Mouse (Mus musculus) megakaryocyte, embryonic 14.5 days (primary cell): ENCODE measurements around the gene Sh3pxd2a. TPM values are rescaled to one million over a fixed set of nuclear protein-coding genes. Genes with fewer than 3 reads are reported as not detected.

ENCODE experiments used
- H3K27me3 ChIP-seq: replicated peaks from 2 replicates; pipeline ENCODE3; 2012; ENCODE audit warnings: inconsistent platforms
- H3K36me3 ChIP-seq: replicated peaks from 2 replicates; pipeline ENCODE3; 2012; ENCODE audit warnings: low read length, inconsistent platforms, mixed read lengths
- H3K4me1 ChIP-seq: 2 replicates; pipeline ENCODE4 v1.6.1; 2012; ENCODE audit warnings: inconsistent platforms
- H3K4me3 ChIP-seq: replicated peaks from 2 replicates; pipeline ENCODE3; 2012; ENCODE audit warnings: moderate library complexity, mild to moderate bottlenecking, inconsistent platforms
- H3K9me3 ChIP-seq: 2 replicates; pipeline ENCODE4 v1.6.1; 2012; ENCODE audit warnings: inconsistent platforms
- FLI1 ChIP-seq: IDR thresholded peaks from 2 replicates; pipeline ENCODE4 v1.6.1; 2012; ENCODE audit warnings: low read length, inconsistent platforms, mixed read lengths
- GATA1 ChIP-seq: IDR thresholded peaks from 3 replicates; pipeline ENCODE4 v1.6.1; 2012; ENCODE audit warnings: mixed read lengths, low read length, inconsistent platforms, borderline replicate concordance
- polyA plus RNA-seq: library from polyadenylated mRNA; stranded (reverse); fragments of >175 nt; gene quantifications from 2 replicates; pipeline ENCODE4 v1.2.3, GENCODE M21; 2012; ENCODE audit warnings: low replicate concordance; ENCODE audit not compliant: insufficient read depth

Gene Sh3pxd2a
- polyA plus RNA-seq, 1 experiment: 0.21 TPM

- TF ChIP-seq FLI1: no peak
- TF ChIP-seq GATA1: no peak
- Histone ChIP-seq H3K9me3 (no peaks in the 10 kb centered on the region), H3K4me3 (no peak overlapping the region), H3K4me1 (no peaks in the 10 kb centered on the region), H3K36me3 (no peaks in the 10 kb centered on the region), H3K27me3 (peaks cover 40% of the 10 kb centered on the region)
Observed at GRCm38 (mm10) chr19:47270520-47270919, 193.7 kb downstream of the Sh3pxd2a start.

DNA sequence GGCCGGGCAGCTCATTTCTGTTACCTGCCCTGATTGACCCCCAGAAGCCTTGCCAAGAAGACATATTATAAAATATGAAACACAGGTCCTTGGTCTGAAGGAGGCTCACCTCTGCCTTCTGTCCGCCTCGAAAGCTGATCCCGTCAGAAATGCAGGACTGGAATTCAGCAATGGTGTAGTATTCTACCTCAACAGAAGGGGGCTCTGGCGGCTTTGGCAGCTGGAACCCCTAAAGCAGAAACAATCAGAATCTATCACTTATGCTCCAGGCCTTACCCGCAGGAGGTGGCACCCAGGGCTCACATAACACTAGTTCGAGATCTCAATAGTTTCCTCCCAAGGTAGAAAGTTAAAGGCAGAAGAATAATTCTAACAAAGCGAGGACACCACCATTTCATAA lies 194.5 kb downstream of the Sh3pxd2a start:
- H3K36me3 ChIP-seq: no peaks in the 10 kb centered on the region
- H3K4me1 ChIP-seq: no peaks in the 10 kb centered on the region
- H3K9me3 ChIP-seq: no peaks in the 10 kb centered on the region
- peaks cover 43% of the 10 kb centered on the region for H3K27me3 ChIP-seq
- no peak overlapping the region for H3K4me3 ChIP-seq
- TF ChIP-seq GATA1: no peak
- no peak for TF ChIP-seq FLI1

DNA sequence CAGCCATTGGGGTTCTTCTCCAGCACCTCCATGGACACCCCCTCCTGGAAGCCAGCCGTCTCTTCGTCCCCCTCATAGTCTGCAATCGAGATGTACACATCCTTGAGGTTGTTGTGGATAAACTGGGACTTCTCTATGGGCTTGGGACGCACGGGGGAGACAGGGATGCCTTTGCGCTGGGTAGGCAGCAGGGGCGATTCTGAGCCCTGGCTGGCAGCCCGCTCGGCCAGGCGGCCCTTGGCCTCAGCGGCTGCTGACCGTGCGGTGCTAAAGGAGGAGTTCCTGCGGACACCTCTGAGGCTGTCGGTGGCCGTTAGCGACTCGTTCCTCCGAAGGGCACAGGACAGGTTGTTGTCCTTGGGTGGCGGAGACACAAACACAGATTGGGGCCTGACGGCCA lies 197.1 kb downstream of the Sh3pxd2a start:
- Histone ChIP-seq H3K36me3 (no peaks in the 10 kb centered on the region), H3K4me3 (no peak overlapping the region), H3K27me3 (peaks cover 43% of the 10 kb centered on the region), H3K4me1 (0 out of 2 replicates have a peak, but pooled peaks cover 3% of the 10 kb centered on the region), H3K9me3 (no peaks in the 10 kb centered on the region)
- TF ChIP-seq GATA1 (no peak), FLI1 (no peak)

DNA sequence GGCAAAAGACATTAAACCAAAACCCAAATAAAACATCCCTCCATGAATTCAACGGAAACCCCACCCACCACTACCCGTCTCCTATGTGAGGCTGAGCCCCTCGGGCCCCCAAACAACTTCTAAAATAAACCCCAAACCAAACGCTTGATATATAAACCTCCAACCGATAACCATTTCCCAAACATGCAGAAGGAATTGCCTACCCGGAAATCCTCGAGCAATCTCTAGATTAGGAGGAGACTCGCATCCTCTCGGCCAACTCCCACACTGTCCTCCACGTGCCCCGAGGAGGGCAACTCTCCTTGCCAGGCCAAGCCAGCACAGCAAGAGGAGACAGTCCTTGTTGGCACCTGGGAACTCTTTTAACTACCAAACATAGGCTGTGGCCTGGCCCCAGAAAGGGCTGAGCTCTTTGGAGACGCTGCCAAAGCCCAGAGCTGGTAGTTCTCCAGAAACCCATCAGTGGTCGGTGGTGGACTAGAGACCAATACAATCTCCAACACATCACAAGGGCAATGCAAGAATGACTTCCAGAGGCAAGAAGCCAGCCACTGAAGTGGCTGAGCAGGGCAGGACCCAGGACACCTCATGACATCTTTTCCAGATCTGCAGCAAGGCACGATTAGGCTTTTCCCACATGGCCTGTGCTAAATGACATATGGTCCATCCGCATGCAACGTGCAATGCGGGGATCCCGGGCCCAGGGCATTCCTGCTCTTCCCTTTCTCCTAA lies 198.0 kb downstream of the Sh3pxd2a start:
- no peak for TF ChIP-seq FLI1
- TF ChIP-seq GATA1: no peak
- no peaks in the 10 kb centered on the region for H3K9me3 ChIP-seq
- H3K36me3 ChIP-seq: no peaks in the 10 kb centered on the region
- no peak overlapping the region for H3K4me3 ChIP-seq
- 0 out of 2 replicates have a peak, but pooled peaks cover 3% of the 10 kb centered on the region for H3K4me1 ChIP-seq
- peaks cover 37% of the 10 kb centered on the region for H3K27me3 ChIP-seq

- TF ChIP-seq GATA1 (no peak), FLI1 (no peak)
- Histone ChIP-seq H3K9me3 (no peaks in the 10 kb centered on the region), H3K27me3 (peaks cover 31% of the 10 kb centered on the region), H3K4me1 (0 out of 2 replicates have a peak, but pooled peaks cover 3% of the 10 kb centered on the region), H3K4me3 (no peak overlapping the region), H3K36me3 (no peaks in the 10 kb centered on the region)
Observed at GRCm38 (mm10) chr19:47264322-47265092, 199.7 kb downstream of the Sh3pxd2a start.

DNA sequence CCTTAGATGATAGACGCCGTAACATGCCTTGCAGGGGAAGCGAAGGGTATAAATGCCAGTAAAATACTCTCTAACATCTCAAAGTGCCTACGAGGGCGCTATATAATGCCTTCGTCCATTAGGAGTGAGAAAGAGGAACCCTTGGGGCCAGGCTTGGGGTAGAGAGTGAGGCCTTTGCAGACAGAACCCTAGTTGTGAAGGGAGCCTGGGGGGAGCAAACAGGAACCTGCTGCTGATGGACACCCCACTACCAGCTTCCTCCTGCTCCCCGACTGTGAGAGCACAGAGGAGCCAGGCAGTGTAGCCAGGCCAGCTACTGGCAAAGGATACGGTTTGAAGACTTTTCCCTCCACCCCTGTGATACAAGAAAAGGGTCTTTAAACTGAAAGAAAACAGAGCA lies 200.6 kb downstream of the Sh3pxd2a start:
- H3K4me3 ChIP-seq: no peak overlapping the region
- H3K4me1 ChIP-seq: 0 out of 2 replicates have a peak, but pooled peaks cover 3% of the 10 kb centered on the region
- H3K27me3 ChIP-seq: peaks cover 33% of the 10 kb centered on the region
- no peaks in the 10 kb centered on the region for H3K36me3 ChIP-seq
- H3K9me3 ChIP-seq: no peaks in the 10 kb centered on the region
- TF ChIP-seq FLI1 (no peak), GATA1 (no peak)

DNA sequence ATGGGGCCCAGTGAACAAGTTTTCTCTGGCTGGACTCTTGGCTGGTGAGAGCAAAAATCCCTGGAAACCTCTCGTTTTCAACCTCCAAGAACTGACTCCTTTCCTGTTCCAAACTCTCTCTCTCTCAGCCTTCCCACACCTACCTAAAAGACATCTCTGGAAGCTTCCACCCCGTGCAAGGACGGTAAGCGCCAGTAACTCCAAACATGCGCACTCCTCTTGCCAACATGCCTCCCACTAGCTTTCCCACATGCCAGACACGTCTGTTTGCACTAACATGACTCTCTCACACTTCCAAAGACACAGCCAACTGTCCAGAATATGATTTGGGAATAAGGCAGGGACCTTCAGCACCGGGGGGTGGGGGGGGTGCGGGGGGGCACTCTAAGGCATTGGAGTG lies 203.0 kb downstream of the Sh3pxd2a start:
- Histone ChIP-seq H3K36me3 (no peaks in the 10 kb centered on the region), H3K27me3 (peaks cover 44% of the 10 kb centered on the region), H3K9me3 (no peaks in the 10 kb centered on the region), H3K4me1 (0 out of 2 replicates have a peak, but pooled peaks cover 3% of the 10 kb centered on the region), H3K4me3 (no peak overlapping the region)
- TF ChIP-seq GATA1 (no peak), FLI1 (no peak)

DNA sequence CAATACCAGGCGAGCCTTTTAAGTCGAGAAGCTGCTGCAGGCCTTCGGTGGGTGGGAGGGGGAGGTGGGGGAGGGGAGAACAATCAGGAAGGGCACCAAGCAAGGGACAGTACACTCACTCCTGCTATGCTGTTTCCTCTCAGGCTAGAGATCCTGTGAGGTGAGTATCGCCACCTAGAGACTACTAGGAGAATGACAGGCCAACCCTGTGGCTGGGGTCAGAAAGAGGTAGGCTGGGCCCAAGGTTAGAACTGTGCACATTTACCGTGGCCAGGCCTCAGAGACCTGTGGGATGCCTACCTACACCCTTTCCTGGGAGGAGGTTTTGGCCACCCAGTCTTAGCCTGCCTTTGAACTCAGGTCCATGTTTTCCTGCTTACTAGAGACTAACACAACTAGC lies 204.6 kb downstream of the Sh3pxd2a start:
- no peaks in the 10 kb centered on the region for H3K36me3 ChIP-seq
- peaks cover 55% of the 10 kb centered on the region for H3K27me3 ChIP-seq
- no peak for TF ChIP-seq GATA1
- TF ChIP-seq FLI1: no peak
- H3K9me3 ChIP-seq: no peaks in the 10 kb centered on the region
- H3K4me1 ChIP-seq: 0 out of 2 replicates have a peak, but pooled peaks cover 3% of the 10 kb centered on the region
- H3K4me3 ChIP-seq: no peak overlapping the region

GRCm38 (mm10) chr19:47255919-47256318 lies 208.3 kb downstream of the Sh3pxd2a start:
- no peak for TF ChIP-seq GATA1
- no peak for TF ChIP-seq FLI1
- peaks cover 83% of the 10 kb centered on the region for H3K27me3 ChIP-seq
- peaks cover 9% of the 10 kb centered on the region; the same call in 1 of the 2 replicates for H3K9me3 ChIP-seq
- H3K4me3 ChIP-seq: no peak overlapping the region
- H3K4me1 ChIP-seq: peaks cover 9% of the 10 kb centered on the region
- H3K36me3 ChIP-seq: no peaks in the 10 kb centered on the region

DNA sequence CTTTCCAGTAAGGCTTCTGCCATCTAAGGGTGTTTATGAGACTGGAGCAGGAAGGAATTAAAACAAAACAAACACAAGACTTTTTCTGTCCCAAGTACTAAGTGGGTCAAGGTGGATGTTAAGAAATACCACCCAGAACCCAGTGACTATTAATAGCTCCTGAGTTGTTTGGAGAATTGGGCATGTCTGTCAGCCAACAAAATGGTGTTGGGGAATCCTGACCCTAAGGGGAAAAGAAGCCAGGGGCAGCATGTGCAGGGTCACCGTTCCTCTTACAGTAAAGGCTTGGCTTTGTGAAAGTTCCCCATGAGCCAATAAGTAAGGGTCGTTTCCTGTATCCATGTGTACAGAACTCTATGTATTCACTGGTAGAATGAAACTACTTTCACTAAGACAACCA lies 209.2 kb downstream of the Sh3pxd2a start:
- no peaks in the 10 kb centered on the region for H3K36me3 ChIP-seq
- peaks cover 9% of the 10 kb centered on the region for H3K4me1 ChIP-seq

More for the DNA sequence above, 209.2 kb downstream of the Sh3pxd2a start:
- peaks cover 86% of the 10 kb centered on the region for H3K27me3 ChIP-seq
- H3K9me3 ChIP-seq: peaks cover 9% of the 10 kb centered on the region; the same call in 1 of the 2 replicates
- no peak overlapping the region for H3K4me3 ChIP-seq
- TF ChIP-seq GATA1 (no peak), FLI1 (no peak)
